Mouse (Mus musculus): ENCODE results near the gene Ptpa. TPM values are rescaled to one million over a fixed set of nuclear protein-coding genes. Genes with fewer than 3 reads are reported as not detected.

The Ptpa gene
- total and polyA plus RNA-seq, 3 experiments, result 111 to 194 (median 122) TPM

GRCm38 (mm10) chr2:30439631-30440030 lies 23.8 kb downstream of the Ptpa start:
- no peak overlapping the region for H3K9ac ChIP-seq (ENCODE audit: insufficient read depth, low read depth)
- H3K27me3 ChIP-seq (replicated peaks), result no peaks in the 10 kb centered on the region
- no peaks in the 10 kb centered on the region for H3K79me2 ChIP-seq (replicated peaks; ENCODE audit: control insufficient read depth, extremely low read depth, insufficient read depth, poor library complexity, severe bottlenecking)
- no peak overlapping the region for H3K4me3 ChIP-seq (replicated peaks in 1 of 3; ENCODE audit: low read depth in 2 of 3, low read length in 2 of 3, poor library complexity in 1 of 3)
- peaks cover 49 to 81% of the 10 kb centered on the region in 2 experiments for H3K36me3 ChIP-seq (replicated peaks in 1 of 2; ENCODE audit: control insufficient read depth in 1 of 2, insufficient read depth in 1 of 2, low read length in 1 of 2)
- in situ Hi-C loops (cut with MboI; ENCODE audit: low pct_ligation_motif_present, low pct_unique_long_range_greater_than_20kb, low sequenced_read_pairs), result loop anchor here (5.0 to 10.0 kb wide), 3 partner anchors 33 to 495 kb away; partner anchors contain the start of gene Ier5l
- H3K27ac ChIP-seq (ENCODE audit: insufficient read depth, low read depth), result no peak overlapping the region
- no peak for DNase-seq (ENCODE audit: extremely low read depth)
- no peak overlapping the region for H3K4me2 ChIP-seq (ENCODE audit: insufficient read depth, low read depth, poor library complexity, severe bottlenecking)
- H3K4me1 ChIP-seq (ENCODE audit: control insufficient read depth in 1 of 2, insufficient read depth in 2 of 2), result peaks cover 16 to 41% of the 10 kb centered on the region in 2 experiments
- dilution Hi-C loops (cut with MboI; ENCODE audit: extremely low pct_ligation_motif_present, extremely low pct_unique_long_range_greater_than_20kb, low sequenced_read_pairs), result no loop called here
- TF ChIP-seq POLR2AphosphoS2 (IDR thresholded peaks at IDR 0.05; ENCODE audit: low read depth, low read length), result no peak
- no peak for TF ChIP-seq GABPA (IDR thresholded peaks at IDR 0.05; ENCODE audit: insufficient replicate concordance, low read depth, low read length)
- TF ChIP-seq SIN3A (IDR thresholded peaks at IDR 0.05; ENCODE audit: low read length), result no peak
- TF ChIP-seq USF2 (conservative IDR thresholded peaks at IDR 0.05; ENCODE audit: low read depth, low read length), result no peak
- no peak for TF ChIP-seq BHLHE40 (IDR thresholded peaks at IDR 0.05; ENCODE audit: low read depth, low read length)
- no peak for TF ChIP-seq NRF1 (IDR thresholded peaks at IDR 0.05; ENCODE audit: low read depth, low read length)
- no peak for TF ChIP-seq NELFE (IDR thresholded peaks at IDR 0.05; ENCODE audit: low read depth, low read length)
- TF ChIP-seq ELF1 (IDR thresholded peaks at IDR 0.05; ENCODE audit: low read depth, low read length), result no peak
- no peak for TF ChIP-seq USF1 (IDR thresholded peaks at IDR 0.05; ENCODE audit: low read depth, low read length)
- no peak for TF ChIP-seq CTCF (conservative IDR thresholded peaks at IDR 0.05 in 1 of 2, IDR thresholded peaks at IDR 0.05 in 1 of 2; ENCODE audit: low read depth in 2 of 2, low read length in 2 of 2)
- TF ChIP-seq IRF4 (IDR thresholded peaks at IDR 0.05; ENCODE audit: low read depth, low read length), result no peak
- no peak for TF ChIP-seq MAZ (IDR thresholded peaks at IDR 0.05; ENCODE audit: low read depth, low read length)
- no peak for TF ChIP-seq ETS1 (conservative IDR thresholded peaks at IDR 0.05; ENCODE audit: low read depth, low read length)
- TF ChIP-seq MAFK (IDR thresholded peaks at IDR 0.05; ENCODE audit: insufficient replicate concordance, low read length), result no peak
- no peak for TF ChIP-seq TBP (conservative IDR thresholded peaks at IDR 0.05; ENCODE audit: low read depth, low read length)
- no peaks in the 10 kb centered on the region for H3K9me3 ChIP-seq (replicated peaks; ENCODE audit: low read length)

- dilution Hi-C loops (cut with MboI; ENCODE audit: extremely low pct_ligation_motif_present, extremely low pct_unique_long_range_greater_than_20kb, low sequenced_read_pairs), result no loop called here
- H3K27ac ChIP-seq (ENCODE audit: insufficient read depth, low read depth), result no peak overlapping the region
- no peak overlapping the region for H3K9ac ChIP-seq (ENCODE audit: insufficient read depth, low read depth)
- no peaks in the 10 kb centered on the region for H3K79me2 ChIP-seq (replicated peaks; ENCODE audit: control insufficient read depth, extremely low read depth, insufficient read depth, poor library complexity, severe bottlenecking)
- TF ChIP-seq SIN3A (IDR thresholded peaks at IDR 0.05; ENCODE audit: low read length) (no peak), MAZ (IDR thresholded peaks at IDR 0.05; ENCODE audit: low read depth, low read length) (no peak), ELF1 (IDR thresholded peaks at IDR 0.05; ENCODE audit: low read depth, low read length) (no peak), ETS1 (conservative IDR thresholded peaks at IDR 0.05; ENCODE audit: low read depth, low read length) (no peak), CHD2 (IDR thresholded peaks at IDR 0.05; ENCODE audit: low read length) (no peak), JUND (conservative IDR thresholded peaks at IDR 0.05; ENCODE audit: low read depth, low read length) (no peak), JUN (IDR thresholded peaks at IDR 0.05; ENCODE audit: insufficient read depth, low read depth, low read length) (no peak), UBTF (IDR thresholded peaks at IDR 0.05; ENCODE audit: low read depth, low read length) (no peak), CHD1 (IDR thresholded peaks at IDR 0.05; ENCODE audit: low read depth, low read length) (no peak), TBP (conservative IDR thresholded peaks at IDR 0.05; ENCODE audit: low read depth, low read length) (no peak), E2F4 (IDR thresholded peaks at IDR 0.05; ENCODE audit: insufficient replicate concordance, low read depth, low read length) (no peak), KAT2A (IDR thresholded peaks at IDR 0.05; ENCODE audit: insufficient replicate concordance, low read length) (no peak), MAX (IDR thresholded peaks at IDR 0.05; ENCODE audit: low read length) (no peak), BHLHE40 (IDR thresholded peaks at IDR 0.05; ENCODE audit: low read depth, low read length) (no peak), RCOR1 (conservative IDR thresholded peaks at IDR 0.05; ENCODE audit: low read depth, low read length) (no peak), GABPA (IDR thresholded peaks at IDR 0.05; ENCODE audit: insufficient replicate concordance, low read depth, low read length) (no peak), NELFE (IDR thresholded peaks at IDR 0.05; ENCODE audit: low read depth, low read length) (no peak), NRF1 (IDR thresholded peaks at IDR 0.05; ENCODE audit: low read depth, low read length) (no peak), MEF2A (IDR thresholded peaks at IDR 0.05; ENCODE audit: borderline replicate concordance, low read depth, low read length) (no peak)
- no peak overlapping the region for H3K4me3 ChIP-seq (replicated peaks in 1 of 3; ENCODE audit: low read depth in 2 of 3, low read length in 2 of 3, poor library complexity in 1 of 3)
- H3K4me1 ChIP-seq (ENCODE audit: control insufficient read depth in 1 of 2, insufficient read depth in 2 of 2), result peaks cover 16 to 47% of the 10 kb centered on the region in 2 experiments
- H3K27me3 ChIP-seq (replicated peaks), result no peaks in the 10 kb centered on the region
- DNase-seq (ENCODE audit: extremely low read depth), result no peak
- H3K4me2 ChIP-seq (ENCODE audit: insufficient read depth, low read depth, poor library complexity, severe bottlenecking), result no peak overlapping the region
- H3K9me3 ChIP-seq (replicated peaks; ENCODE audit: low read length), result no peaks in the 10 kb centered on the region
- in situ Hi-C loops (cut with MboI; ENCODE audit: low pct_ligation_motif_present, low pct_unique_long_range_greater_than_20kb, low sequenced_read_pairs), result no loop called here
- peaks cover 45 to 80% of the 10 kb centered on the region in 2 experiments for H3K36me3 ChIP-seq (replicated peaks in 1 of 2; ENCODE audit: control insufficient read depth in 1 of 2, insufficient read depth in 1 of 2, low read length in 1 of 2)
Measured at GRCm38 (mm10) chr2:30440211-30440700, 24.4 kb downstream of the Ptpa start.

Data from CH12.LX (cell line).